Mouse (Mus musculus): ENCODE results near the gene Cmss1.

- TF ChIP-seq CTCF (IDR thresholded peaks at IDR 0.05; ENCODE audit: low read depth, low read length), result no peak
- TF ChIP-seq POLR2A (IDR thresholded peaks at IDR 0.05; ENCODE audit: borderline replicate concordance, low read depth, low read length), result no peak
Measured at GRCm38 (mm10) chr16:57317127-57317526, 289.5 kb downstream of the Cmss1 start.

Data from bone marrow macrophage, adult 2 months (primary cell).